Mouse (Mus musculus) spleen, embryonic (tissue): ENCODE results near the gene Chit1.

Experiments used
- CTCF ChIA-PET: fragments of 350-600 bp; sonication (Branson Sonifier 250); formaldehyde crosslinking; loops from one replicate; lab custom pipeline; 2022; lab: Charles Lee

The Chit1 gene

DNA sequence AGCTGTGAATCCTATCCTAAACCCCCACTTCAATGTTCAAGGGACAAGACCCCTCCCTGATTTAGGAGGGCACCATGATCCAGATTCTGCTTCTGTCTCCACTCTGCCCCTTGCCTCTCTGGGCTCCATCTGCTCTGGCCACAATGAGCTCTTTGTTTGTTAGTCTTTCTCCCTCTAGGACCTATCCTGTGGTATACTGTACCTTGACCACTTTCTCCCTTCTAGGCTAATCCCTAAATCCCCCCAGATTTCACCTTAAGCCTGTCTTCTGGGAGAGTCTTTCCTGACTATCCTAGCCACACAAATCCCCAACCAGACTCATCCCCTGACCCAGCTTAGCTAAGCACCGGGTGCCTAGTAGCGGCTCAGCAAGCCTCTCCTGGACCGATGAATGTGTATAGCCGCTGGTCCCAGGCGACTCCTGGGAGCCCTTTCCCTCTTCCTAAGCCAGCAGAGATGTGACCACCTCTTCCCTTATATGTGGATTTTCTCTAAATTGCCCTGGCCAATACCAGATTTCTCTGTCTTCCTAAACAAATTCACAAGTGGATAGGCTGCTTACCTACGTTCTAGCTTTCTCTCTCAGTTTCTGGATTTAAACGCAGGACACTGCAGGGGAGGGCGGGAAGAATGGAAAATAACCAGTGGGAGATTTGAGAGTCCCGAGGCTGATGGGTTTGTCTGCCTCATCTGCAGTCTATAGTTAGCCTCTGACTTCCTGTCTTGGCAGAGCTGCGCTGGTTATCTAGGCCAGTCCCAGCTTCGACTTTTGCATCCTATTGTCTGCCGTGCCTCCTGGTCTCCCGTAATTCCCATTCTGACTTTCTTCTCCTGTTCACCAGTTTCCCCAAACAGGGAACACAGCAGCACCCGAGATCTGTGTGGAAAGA, 56.6 kb downstream of the Chit1 start:
- CTCF ChIA-PET: no interaction called here

DNA sequence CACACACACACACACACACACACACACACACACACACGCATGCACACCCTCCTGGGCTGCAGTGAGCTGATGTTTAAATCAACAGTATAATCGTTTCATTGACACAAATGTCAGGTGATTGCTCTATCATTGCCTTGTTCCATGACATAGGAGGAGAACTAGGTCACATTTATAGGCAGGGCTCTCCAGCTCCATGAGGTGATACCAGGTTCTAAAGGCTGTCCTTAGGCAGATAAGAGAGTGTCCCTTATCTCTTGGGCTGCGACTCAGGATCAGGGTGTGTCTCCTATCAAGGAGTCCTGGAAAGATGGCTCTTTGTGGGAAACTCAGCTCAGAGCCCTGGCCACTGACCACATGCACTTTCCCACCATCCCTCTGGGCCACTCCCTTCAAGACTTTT, 57.5 kb downstream of the Chit1 start:
- CTCF ChIA-PET: no interaction called here

DNA sequence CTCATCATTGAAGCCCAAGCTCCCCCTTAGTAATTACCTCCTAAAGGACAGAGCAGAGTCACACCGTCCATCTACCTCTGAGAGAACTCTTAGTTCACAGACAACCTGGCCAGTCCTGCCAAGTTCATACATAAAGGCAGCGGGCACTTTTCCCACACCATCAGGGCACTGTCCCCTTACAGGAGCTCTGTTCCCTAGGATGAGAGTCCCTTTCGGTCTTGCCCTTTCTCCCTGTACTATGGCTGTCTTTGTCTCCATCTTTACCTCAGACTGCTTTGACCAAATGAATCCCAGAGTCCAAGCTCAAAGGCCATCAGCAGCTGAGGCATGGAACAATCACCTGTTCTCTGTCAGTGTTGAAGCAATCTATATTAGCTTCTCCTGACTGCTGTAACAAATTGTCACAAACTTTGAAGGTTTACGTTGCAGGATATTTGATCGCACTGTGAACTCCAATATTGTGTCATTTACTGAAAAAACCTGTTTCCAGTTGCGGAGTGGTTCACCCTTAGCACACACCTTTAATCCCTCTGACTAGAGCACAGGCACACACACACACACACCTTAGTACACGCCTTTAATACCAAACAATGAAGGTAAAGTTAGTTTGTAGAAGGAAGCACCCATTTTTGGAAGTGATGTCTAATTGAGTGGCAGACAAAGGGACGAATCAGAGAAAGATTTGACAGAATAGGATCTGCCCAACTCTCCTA, 58.1 kb downstream of the Chit1 start:
- CTCF ChIA-PET: no interaction called here

DNA sequence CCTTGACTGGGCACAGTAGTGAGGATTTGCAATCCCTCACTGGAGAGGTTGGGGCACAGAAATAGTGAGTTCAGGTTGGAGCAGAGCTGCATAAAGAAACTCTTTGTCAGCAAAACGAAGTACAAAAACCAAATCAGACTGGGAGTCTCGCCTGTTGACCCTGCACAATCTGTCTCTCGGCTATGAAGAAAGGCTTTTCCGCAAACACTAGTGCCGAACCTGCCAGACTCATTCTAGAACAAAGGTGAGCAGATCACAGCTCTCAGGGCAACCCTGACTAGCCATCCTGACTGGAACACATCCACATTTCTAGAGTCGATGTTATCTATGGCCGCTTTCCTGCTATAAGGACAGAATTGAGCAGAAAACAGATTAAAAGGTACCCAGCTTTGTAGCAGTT, 62.0 kb downstream of the Chit1 start:
- CTCF ChIA-PET: interaction anchor here (0.6 kb wide), 2 partner anchors 82 to 498 kb away, joined by 4 to 13 read pairs; no protein-coding TSS in a partner anchor

DNA sequence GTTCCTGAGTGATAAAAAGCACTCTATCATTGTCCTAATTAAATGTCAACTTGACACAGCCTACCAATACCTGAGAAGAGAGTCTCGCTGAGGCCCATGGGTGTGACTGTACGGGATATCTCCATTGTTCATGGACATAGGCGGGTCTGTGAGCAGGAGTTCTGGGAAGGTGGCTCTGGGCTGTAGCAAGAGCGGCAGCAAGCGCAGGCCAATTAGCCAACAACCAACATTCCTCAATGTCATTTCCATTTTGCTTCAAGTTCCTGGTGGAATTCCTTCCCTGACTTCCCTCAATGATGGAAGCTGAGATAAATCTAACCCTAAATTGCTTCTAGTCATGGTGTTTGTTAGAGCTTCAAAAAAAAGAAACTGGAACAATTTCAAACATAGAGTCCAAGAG, 66.9 kb downstream of the Chit1 start:
- CTCF ChIA-PET: no interaction called here

DNA sequence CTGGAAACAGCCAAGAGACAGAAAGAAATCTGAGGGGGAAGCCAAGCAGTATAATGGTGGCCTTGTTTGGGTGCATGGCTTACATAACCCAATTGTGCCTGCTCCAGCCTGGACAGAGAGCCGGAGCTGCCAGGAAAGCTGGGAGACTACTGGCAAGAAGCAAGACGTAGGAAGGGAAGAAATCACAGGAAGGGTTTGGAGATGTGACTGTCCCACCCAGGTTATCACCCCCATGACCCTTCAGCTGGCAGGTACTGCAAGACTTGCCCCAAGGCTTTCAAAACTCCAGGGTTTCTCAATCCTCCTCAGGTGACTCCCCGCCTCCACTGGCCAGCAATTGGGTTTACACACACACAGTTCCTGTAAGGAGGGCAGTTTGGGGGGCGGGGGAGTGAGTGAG, 71.0 kb downstream of the Chit1 start, which contains the start of gene Chil1:
Gene Chil1 (plus strand): TSS at position 152 of the 400 bp plus-strand sequence.
- CTCF ChIA-PET: no interaction called here

DNA sequence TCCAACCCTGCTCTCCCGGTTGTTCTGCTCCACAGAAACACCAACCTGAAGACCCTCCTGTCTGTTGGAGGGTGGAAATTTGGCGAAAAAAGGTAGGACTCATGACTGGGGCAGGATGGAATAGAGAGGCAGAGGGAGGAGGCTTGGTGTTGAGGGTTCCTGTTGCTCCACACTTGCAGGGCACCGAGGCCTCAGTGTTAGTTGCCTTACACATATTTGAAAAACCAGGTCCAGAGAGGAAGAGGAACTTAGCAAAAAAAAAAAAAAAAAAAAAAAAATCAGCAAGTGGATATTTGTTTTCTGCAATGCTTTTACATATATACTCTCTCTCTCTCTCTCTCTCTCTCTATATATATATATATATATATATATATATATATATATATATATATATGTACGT, 73.0 kb downstream of the Chit1 start:
- CTCF ChIA-PET: interaction anchor here (0.5 kb wide), 1 partner anchor 956 kb away, joined by 3 read pairs; no protein-coding TSS in a partner anchor

DNA sequence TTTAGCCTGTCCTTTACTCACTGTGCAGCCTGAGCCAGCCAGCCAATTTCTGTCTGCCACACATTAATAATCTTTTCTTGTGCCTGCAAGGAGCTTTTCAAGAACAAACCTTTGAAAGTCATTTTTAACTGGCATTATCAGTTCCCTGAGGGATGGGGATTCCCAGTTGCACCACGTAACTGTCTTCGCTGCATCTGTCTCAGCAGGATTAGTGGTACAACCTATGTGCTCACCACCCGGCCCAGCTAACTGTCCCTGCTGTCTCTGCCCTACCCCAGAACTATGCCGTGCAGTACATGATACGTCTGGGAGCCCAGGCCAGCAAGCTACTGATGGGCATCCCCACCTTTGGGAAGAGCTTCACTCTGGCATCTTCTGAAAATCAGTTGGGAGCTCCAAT, 77.2 kb downstream of the Chit1 start:
- CTCF ChIA-PET: interaction anchor here (0.5 kb wide), 1 partner anchor 241 kb away, joined by 7 read pairs; no protein-coding TSS in a partner anchor

DNA sequence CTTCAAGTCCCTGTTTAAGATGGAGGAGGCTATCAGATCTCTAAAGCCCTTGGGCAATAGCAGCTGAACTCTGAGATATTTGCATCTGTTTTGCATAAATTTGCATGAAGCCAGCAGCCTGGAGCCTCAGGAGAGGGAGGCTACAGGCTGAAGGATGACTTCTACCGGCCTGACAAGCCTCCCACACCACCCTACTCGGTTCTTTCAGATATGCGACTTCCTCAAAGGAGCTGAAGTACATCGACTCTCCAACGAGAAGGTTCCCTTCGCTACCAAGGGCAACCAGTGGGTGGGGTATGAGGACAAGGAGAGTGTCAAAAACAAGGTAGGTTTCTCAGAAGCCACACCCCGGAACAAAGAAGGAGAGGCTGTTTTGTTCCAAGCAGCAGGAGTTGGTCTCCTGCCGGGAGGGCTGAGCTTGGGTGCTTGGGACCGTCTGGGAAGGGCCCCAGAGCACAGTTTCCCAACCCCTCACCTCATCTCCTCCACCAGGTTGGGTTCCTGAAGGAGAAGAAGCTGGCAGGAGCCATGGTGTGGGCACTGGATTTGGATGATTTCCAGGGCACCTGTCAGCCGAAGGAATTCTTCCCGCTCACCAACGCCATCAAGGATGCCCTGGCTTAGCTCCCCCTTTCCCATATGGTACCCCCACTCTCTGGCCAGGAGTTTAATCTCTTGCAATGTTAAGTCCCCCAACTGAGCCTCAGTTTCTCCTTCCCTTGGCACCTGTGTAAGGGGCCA, 78.1 kb downstream of the Chit1 start:
- CTCF ChIA-PET: no interaction called here

DNA sequence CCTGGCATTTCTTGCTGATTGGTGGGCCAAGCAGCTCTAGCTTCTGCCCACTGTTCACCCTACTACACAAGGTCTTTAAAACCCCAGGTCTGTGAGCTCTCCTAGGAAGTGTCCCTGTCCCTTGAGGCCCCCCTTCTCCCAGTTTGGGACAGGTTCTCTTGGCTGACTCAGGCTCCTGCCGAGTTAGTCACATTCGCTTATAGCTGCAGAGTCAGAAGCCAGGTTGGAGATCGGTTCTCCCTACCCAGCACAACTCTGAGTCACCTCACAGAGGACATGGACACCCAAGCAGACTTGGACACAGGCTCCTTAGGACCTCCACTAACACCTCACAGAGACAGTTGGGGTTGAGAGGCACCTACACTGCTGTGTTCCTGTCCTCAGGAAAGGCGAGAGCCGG, 80.2 kb downstream of the Chit1 start:
- CTCF ChIA-PET: interaction anchor here (0.5 kb wide), 1 partner anchor 69 kb away, joined by 3 read pairs; no protein-coding TSS in a partner anchor

DNA sequence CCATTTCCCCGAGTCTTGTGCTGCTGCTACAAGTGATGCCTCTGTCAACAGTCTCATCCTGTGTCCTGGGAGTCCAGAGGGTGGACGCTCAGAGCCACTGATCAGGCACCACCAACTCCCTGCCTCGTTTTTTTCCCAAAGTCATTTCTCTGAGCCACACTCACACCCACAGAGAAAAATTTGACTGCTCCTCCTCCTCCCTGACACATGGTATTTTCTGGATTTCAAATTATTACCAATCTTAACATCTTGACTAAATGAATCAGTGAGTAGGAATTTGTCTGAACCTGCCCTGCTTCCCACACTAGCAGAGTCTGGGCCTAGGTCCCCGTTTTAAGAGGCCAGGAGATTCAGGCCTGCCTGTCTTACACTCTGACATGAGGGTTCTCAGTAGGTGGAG, 81.0 kb downstream of the Chit1 start:
- CTCF ChIA-PET: no interaction called here

DNA sequence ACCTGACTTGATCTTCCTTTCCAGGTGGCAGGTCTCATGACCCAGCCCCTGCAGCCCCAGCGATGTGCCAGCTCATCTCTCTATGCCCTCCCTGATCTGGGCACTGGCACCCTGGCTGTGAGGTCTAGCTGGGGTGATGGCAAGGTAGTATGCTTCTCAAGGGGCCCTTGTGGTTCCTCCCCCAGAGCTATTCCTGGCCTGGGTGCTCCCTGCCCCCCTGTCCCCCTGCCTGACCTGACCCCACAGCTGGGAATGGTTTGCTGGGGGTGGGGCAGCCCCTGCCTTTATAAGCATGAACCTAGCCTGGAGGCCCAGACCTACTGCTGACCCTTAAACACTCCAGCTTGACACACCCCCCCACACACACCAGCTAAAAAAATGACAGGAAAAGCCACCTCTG, 82.1 kb downstream of the Chit1 start, which contains the start of gene Mybph:
Gene Mybph (plus strand): TSS at position 323 of the 400 bp plus-strand sequence.
- CTCF ChIA-PET: no interaction called here

DNA sequence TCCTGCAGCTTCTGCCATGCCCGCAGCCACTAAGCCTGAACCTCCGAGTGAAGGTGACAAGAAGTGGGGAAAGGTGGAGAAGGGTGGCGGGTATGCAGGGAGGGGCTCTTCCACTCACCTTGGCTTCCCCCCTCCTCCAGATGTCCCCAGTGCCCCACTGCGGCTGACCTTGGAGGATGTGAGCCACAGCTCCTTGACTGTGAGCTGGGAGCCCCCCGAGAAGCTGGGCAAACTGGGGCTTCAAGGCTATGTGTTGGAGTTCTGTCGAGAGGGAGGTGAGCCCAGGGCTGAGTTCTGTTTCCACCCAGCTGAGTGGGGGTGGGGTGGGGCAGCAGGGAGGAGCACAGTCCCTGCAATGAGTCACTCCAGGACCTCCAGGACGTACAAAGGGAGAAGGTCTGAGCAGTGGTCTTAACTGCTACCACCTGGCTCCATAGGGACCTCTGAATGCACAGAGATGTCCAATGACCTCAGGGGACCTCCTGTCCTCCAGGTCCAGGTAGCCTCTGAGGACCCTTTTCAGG, 82.7 kb downstream of the Chit1 start:
- CTCF ChIA-PET: no interaction called here

DNA sequence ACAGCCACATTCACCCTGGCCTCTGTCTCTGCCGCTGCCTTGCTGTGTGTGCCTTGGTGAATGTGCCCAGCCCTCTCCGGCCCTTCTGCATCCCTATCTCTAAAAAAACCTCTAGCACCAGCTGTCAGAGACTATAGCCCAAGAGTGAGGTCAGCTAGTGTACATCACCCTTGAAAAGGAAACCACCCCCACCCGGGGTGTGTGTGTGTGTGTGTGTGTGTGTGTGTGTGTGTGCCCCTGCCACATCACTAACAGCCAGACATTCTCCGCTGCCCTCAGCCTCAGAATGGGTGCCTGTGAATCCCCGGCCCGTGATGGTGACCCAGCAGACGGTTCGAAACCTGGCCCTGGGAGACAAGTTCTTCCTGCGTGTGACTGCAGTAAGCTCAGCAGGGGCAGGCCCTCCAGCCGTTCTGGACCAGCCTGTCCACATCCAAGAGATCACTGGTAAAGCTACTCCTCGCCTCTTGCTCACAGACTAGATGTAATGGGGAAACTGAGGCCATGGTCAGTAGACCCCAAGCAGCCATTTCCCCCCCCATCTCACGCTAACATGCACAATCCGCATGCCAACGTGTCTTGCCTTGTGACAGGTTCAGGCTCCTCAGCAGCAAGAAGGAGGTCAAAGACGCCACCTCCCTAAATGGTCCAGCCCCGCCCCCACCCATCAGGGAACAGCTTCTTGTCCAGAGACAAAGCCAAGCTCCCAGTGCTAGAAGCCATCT, 83.4 kb downstream of the Chit1 start:
- CTCF ChIA-PET: no interaction called here

DNA sequence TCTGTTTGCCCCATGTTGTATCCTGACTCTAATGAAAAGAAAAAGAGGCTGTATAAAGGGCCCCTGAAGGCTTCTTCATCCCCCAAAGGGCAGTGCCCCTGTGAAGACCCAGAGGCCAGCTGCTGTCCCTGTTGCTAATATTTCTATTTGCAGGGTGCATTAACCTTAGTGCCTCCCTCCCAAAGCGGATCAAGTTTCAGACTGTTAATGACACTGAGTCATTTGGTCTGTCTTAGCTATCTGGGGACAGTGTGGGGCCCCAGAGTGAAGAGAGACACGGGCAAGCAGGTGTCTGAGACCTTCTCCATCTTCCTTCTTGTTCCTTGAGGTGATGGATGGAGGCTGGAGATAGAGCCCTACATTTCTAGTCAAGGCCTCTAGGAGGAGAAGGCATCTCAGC, 84.1 kb downstream of the Chit1 start:
- CTCF ChIA-PET: no interaction called here

DNA sequence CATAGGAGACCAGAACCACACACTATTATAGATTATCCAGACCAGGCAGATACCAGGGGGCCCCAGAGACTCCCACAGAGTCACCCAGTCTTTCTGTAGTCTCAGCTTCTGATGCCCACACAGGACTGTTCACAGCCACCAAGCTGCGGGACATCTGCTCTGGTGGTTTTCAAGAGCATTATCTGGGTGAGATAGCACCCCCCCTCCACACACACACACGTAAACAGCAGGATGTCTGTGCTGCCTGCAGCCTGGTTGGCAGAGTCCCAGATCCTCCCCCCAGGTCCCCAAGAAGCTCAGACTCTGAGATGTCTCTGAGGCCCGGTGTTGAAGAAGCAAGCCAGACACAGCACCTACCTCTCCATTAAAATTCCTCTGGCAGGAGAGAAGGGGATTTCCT, 84.5 kb downstream of the Chit1 start:
- CTCF ChIA-PET: interaction anchor here (0.6 kb wide), 1 partner anchor 134 kb away, joined by 3 read pairs; no protein-coding TSS in a partner anchor

DNA sequence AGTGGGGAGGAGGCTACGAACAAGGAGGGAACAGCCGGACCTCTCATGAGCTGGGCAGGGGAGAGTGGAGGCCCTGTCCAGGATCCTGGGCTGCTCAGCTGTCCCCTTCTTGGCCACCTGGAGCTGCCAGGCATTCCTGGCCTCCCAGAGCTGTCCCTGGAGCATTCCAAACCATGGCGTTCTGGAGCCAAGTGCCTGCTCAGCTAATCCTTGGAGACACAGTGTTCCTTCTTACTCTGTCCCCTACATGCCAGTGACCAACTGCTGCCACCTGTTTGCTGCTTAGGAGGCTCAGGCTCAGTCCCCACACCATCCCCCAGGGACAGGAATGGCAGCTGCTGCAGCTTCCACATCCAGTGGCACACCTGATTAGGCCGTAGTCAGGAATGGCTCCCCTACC, 84.9 kb downstream of the Chit1 start:
- CTCF ChIA-PET: interaction anchor here (0.6 kb wide), 1 partner anchor 134 kb away, joined by 3 read pairs; no protein-coding TSS in a partner anchor

DNA sequence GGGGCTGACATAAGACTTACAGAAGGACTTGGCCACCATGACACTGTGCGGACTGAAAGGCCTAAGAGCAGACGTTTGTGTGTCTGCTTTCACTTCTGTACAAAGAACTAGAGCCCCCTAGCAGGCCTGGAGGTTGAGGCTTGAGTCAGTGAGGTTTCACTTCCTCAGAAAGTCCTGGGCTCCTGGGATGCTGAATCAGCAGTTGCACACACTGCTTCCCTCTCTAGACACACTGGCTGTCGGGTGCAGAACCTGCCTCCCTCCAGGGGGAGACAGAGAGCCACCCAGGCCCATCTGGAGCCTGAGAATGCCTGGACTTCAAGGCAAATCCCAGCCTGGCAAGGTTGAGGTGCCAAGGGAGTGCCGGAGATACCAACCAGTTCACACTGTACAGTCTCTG, 85.3 kb downstream of the Chit1 start:
- CTCF ChIA-PET: interaction anchor here (0.8 kb wide), 1 partner anchor 47 kb away, joined by 3 read pairs; no protein-coding TSS in a partner anchor

DNA sequence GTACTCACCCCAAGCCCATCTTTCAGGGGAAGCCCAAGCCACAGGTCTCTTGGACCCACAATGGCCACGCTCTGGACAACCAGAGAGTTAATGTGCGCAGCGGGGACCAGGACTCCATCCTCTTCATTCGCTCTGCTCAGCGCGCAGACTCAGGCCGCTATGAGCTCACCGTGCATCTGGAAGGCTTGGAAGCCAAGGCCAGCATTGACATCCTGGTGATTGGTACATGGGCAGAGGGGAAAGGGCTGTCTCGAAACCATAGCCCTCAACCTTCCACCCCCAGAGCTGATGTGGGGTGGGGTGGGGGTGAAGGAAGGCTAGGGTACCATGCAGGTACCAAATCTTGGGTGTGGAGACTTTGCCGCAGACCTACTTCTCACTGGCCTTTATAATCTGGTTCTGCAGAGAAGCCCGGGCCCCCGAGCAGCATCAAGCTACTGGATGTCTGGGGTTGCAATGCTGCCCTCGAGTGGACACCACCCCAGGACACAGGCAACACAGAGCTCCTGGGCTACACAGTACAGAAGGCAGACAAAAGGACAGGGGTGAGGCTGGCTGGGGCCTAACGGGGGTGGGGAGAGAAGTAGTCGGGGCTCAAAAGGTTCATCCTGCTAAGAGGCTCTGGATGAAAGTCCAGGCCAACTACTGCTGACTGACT, 86.4 kb downstream of the Chit1 start:
- CTCF ChIA-PET: no interaction called here
